Mouse (Mus musculus): ENCODE measurements at regions not wholly inside any gene's neighbourhood (a gene's known extent, or its start where the extent isn't known, plus 50 kb on each side); places are given as distances from the start of the nearest gene placed in this dataset.
"Not testable (repeated sequence)": the region's sequence is repeated elsewhere in the genome, so short reads cannot be mapped to it uniquely, and the experiment has no call there.

GRCm38 (mm10) chr12:74825664-74826063 is 351.5 kb downstream of the Kcnh5 start:
- peak; percentile 19 for DNase-seq (ENCODE audit: low read depth)

- peak; percentile 94 for DNase-seq (ENCODE audit: low read depth)
These were observed 352.2 kb downstream of the Kcnh5 start for GRCm38 (mm10) chr12:74824735-74825494.

- not testable (repeated sequence) for DNase-seq (ENCODE audit: low read depth)
These were observed 361.0 kb downstream of the Kcnh5 start for GRCm38 (mm10) chr12:74816181-74816580.

GRCm38 (mm10) chr12:74808571-74808970 is 368.6 kb downstream of the Kcnh5 start:
- not testable (repeated sequence) for DNase-seq (ENCODE audit: low read depth)

GRCm38 (mm10) chr12:74807926-74808325 is 369.2 kb downstream of the Kcnh5 start:
- DNase-seq (ENCODE audit: low read depth) = not testable (repeated sequence)

GRCm38 (mm10) chr12:74803740-74804512 is 373.2 kb downstream of the Kcnh5 start:
- peak; percentile 18 for DNase-seq (ENCODE audit: low read depth)

- no peak for DNase-seq (ENCODE audit: low read depth)
These were observed 385.1 kb downstream of the Kcnh5 start for GRCm38 (mm10) chr12:74792036-74792435.

- no peak for DNase-seq (ENCODE audit: low read depth)
These were observed 414.8 kb downstream of the Kcnh5 start for GRCm38 (mm10) chr12:74762284-74762683.

- no peak for DNase-seq (ENCODE audit: low read depth)
These were observed 428.9 kb upstream of the Gm11042 start for GRCm38 (mm10) chr12:74745051-74745450.

GRCm38 (mm10) chr12:74728866-74729265 is 412.7 kb upstream of the Gm11042 start:
- DNase-seq (ENCODE audit: low read depth) = no peak

GRCm38 (mm10) chr12:74679149-74679548 is 363.0 kb upstream of the Gm11042 start:
- DNase-seq (ENCODE audit: low read depth) = no peak

GRCm38 (mm10) chr12:74677835-74678234 is 361.6 kb upstream of the Gm11042 start:
- DNase-seq (ENCODE audit: low read depth) = no peak

- DNase-seq (ENCODE audit: low read depth) = no peak
These were observed 342.2 kb upstream of the Gm11042 start for GRCm38 (mm10) chr12:74658406-74658805.

- DNase-seq (ENCODE audit: low read depth) = no peak
These were observed 340.9 kb upstream of the Gm11042 start for GRCm38 (mm10) chr12:74657036-74657648.

GRCm38 (mm10) chr12:74651256-74651655 is 335.1 kb upstream of the Gm11042 start:
- DNase-seq (ENCODE audit: low read depth) = no peak

- DNase-seq (ENCODE audit: low read depth) = no peak
These were observed 316.6 kb upstream of the Gm11042 start for GRCm38 (mm10) chr12:74632827-74633226.

GRCm38 (mm10) chr12:74595208-74595607 is 279.0 kb upstream of the Gm11042 start:
- no peak for DNase-seq (ENCODE audit: low read depth)

- DNase-seq (ENCODE audit: low read depth) = no peak
These were observed 238.4 kb upstream of the Gm11042 start for GRCm38 (mm10) chr12:74554599-74554998.

GRCm38 (mm10) chr12:74544172-74544571 is 228.0 kb upstream of the Gm11042 start:
- DNase-seq (ENCODE audit: low read depth) = no peak

- DNase-seq (ENCODE audit: low read depth) = no peak
These were observed 218.7 kb upstream of the Gm11042 start for GRCm38 (mm10) chr12:74534882-74535281.

GRCm38 (mm10) chr12:74528983-74529566 is 212.9 kb upstream of the Gm11042 start:
- no peak for DNase-seq (ENCODE audit: low read depth)

- no peak for DNase-seq (ENCODE audit: low read depth)
These were observed 211.0 kb upstream of the Gm11042 start for GRCm38 (mm10) chr12:74527190-74527621.

Measured in NIH3T3 (cell line).